Mouse (Mus musculus) kidney, adult 2 months (tissue): Measurements from ENCODE around the gene Nav1.

ENCODE experiments used
- CTCF ChIP-seq: fragments of 200-500 bp; conservative IDR thresholded peaks from 2 replicates; pipeline ENCODE4 v1.5.1; 2011; ENCODE audit warnings: low read depth, mild to moderate bottlenecking, control low read depth, low read length, moderate library complexity, mixed read lengths; ENCODE audit not compliant: insufficient read depth, insufficient read length
- POLR2A ChIP-seq: fragments of 200-500 bp; IDR thresholded peaks from one replicate; pipeline ENCODE4 v1.6.1; 2011; ENCODE audit warnings: low read depth, low read length, control low read depth

DNA sequence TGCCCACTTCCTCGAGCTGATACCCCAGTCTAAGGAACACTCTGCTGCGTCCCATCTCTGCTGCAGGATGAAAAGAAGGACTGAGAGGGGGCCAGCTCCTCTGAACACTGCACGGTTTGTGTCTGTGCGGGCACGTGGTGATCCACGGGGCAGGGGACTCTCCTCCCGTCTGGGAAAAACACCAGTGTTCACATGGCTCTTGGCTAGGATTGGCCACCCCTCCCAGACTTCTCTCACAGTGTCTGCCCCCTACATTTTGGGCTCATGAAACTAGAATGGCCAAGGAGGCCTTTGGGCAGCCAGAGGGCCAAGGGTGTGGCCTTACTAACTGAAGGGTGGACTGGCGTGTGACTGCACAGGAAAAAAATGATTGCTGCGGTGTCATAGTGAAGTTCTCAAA is 125.4 kb downstream of the Nav1 start:
- TF ChIP-seq CTCF (no peak), POLR2A (no peak)
